Mouse (Mus musculus) forebrain, embryonic 15.5 days (tissue): ENCODE data around the gene Gars. TPM values are rescaled to one million over a fixed set of nuclear protein-coding genes. Genes with fewer than 3 reads are reported as not detected.

Experiments
- ATAC-seq: fragments of 200-750 bp; cut with Nextera tagmentation; replicated peaks from 2 replicates; pipeline ENCODE4 v1.8.0; 2017; ENCODE audit warnings: mild to moderate bottlenecking, moderate TSS enrichment, moderate library complexity
- H3K27ac ChIP-seq: fragments of 300-500 bp; sonication (generic); replicated peaks from 2 replicates; pipeline ENCODE4 v1.5.1; 2015; ENCODE audit warnings: mild to moderate bottlenecking, inconsistent platforms
- H3K27me3 ChIP-seq: fragments of 300-500 bp; sonication (generic); 2 replicates; pipeline ENCODE4 v1.6.1; 2015; ENCODE audit warnings: inconsistent platforms
- H3K36me3 ChIP-seq: fragments of 300-500 bp; sonication (generic); 2 replicates; pipeline ENCODE4 v1.6.1; 2015; ENCODE audit warnings: mild to moderate bottlenecking, inconsistent platforms
- H3K4me1 ChIP-seq: fragments of 300-500 bp; sonication (generic); 2 replicates; pipeline ENCODE4 v1.6.1; 2015; ENCODE audit warnings: inconsistent platforms
- H3K4me2 ChIP-seq: fragments of 300-500 bp; sonication (generic); replicated peaks from 2 replicates; pipeline ENCODE4 v1.6.1; 2015; ENCODE audit warnings: mild to moderate bottlenecking, inconsistent platforms
- H3K4me3 ChIP-seq: fragments of 300-500 bp; sonication (generic); 2 replicates; pipeline ENCODE4 v1.5.1; 2015; ENCODE audit warnings: mild to moderate bottlenecking, inconsistent platforms
- H3K9ac ChIP-seq: fragments of 300-500 bp; sonication (generic); replicated peaks from 2 replicates; pipeline ENCODE4 v1.6.1; 2015; ENCODE audit warnings: mild to moderate bottlenecking, inconsistent platforms
- H3K9me3 ChIP-seq: fragments of 300-500 bp; sonication (generic); 2 replicates; pipeline ENCODE4 v1.6.1; 2016; ENCODE audit warnings: inconsistent platforms
- WGBS: fragments of 180-500 bp; shearing (Covaris S2); methylation state at CpG from one replicate; pipeline ENCODE4 v1.1.7; 2015; ENCODE audit warnings: mixed read lengths; 5-methylcytosine and 5-hydroxymethylcytosine counted together
- polyA plus RNA-seq: library from polyadenylated mRNA; unstranded; fragments of >200 nt; fragmentation: Nextera tagmentation; extraction: Ambion mirVana; gene quantifications from 2 replicates; pipeline ENCODE4 v1.2.1, GENCODE M21; 2015

Gene Gars
- polyA plus RNA-seq, 1 experiment from 2014 or later = 218 TPM

- Histone ChIP-seq H3K36me3 (no peaks in the 10 kb centered on the region), H3K27me3 (peaks cover 42% of the 10 kb centered on the region), H3K27ac (no peak overlapping the region), H3K4me2 (peak overlapping the region; percentile 78), H3K4me3 (peak overlapping the region; percentile 59), H3K9me3 (no peaks in the 10 kb centered on the region), H3K4me1 (peaks cover 11% of the 10 kb centered on the region), H3K9ac (peak overlapping the region; percentile 45)
- under 1% methylated on average over 66 of the region's 68 CpGs for WGBS
- ATAC-seq = peak; percentile 65
These were observed 79.7 kb downstream of the Gars start for GRCm38 (mm10) chr6:55117325-55118109.

GRCm38 (mm10) chr6:55123056-55123455 lies 85.2 kb downstream of the Gars start:
- H3K27me3 ChIP-seq = peaks cover 13% of the 10 kb centered on the region
- peaks cover 1% of the 10 kb centered on the region; the same call in 1 of the 2 replicates for H3K4me1 ChIP-seq

GRCm38 (mm10) chr6:55126576-55126975 lies 88.8 kb downstream of the Gars start:
- no peak overlapping the region for H3K4me3 ChIP-seq
- no peak overlapping the region for H3K4me2 ChIP-seq
- no peaks in the 10 kb centered on the region for H3K36me3 ChIP-seq
- no peaks in the 10 kb centered on the region for H3K27me3 ChIP-seq
- H3K9me3 ChIP-seq = no peaks in the 10 kb centered on the region
- no peak overlapping the region for H3K9ac ChIP-seq
- H3K4me1 ChIP-seq = no peaks in the 10 kb centered on the region
- 66% methylated on average over 5 of the region's 5 CpGs for WGBS
- H3K27ac ChIP-seq = no peak overlapping the region
- ATAC-seq = no peak

More at GRCm38 (mm10) chr6:55123056-55123455, 85.2 kb downstream of the Gars start:
- no peak for ATAC-seq
- 58% methylated on average over 4 of the region's 4 CpGs for WGBS
- Histone ChIP-seq H3K27ac (no peak overlapping the region), H3K36me3 (no peaks in the 10 kb centered on the region), H3K4me2 (no peak overlapping the region), H3K9ac (no peak overlapping the region), H3K4me3 (no peak overlapping the region), H3K9me3 (no peaks in the 10 kb centered on the region)

GRCm38 (mm10) chr6:55128391-55128790 lies 90.6 kb downstream of the Gars start:
- H3K9me3 ChIP-seq = no peaks in the 10 kb centered on the region
- H3K27ac ChIP-seq = no peak overlapping the region
- no peak for ATAC-seq

More at GRCm38 (mm10) chr6:55128391-55128790, 90.6 kb downstream of the Gars start:
- H3K4me1 ChIP-seq = no peaks in the 10 kb centered on the region
- no peaks in the 10 kb centered on the region for H3K27me3 ChIP-seq
- no peak overlapping the region for H3K4me2 ChIP-seq
- no peaks in the 10 kb centered on the region for H3K36me3 ChIP-seq
- no peak overlapping the region for H3K4me3 ChIP-seq
- no peak overlapping the region for H3K9ac ChIP-seq

Other genes starting within 250 kb of the Gars start
- 18.4 and 22.0 TPM in 2 replicates for gene Znrf2, start 221.1 kb upstream of the Gars start, polyA plus RNA-seq
- 1.8 and 1.9 TPM in 2 replicates for gene Nod1, start 65.4 kb upstream of the Gars start, polyA plus RNA-seq
- 13.3 and 15.5 TPM in 2 replicates for gene Ggct, start 45.1 kb upstream of the Gars start, polyA plus RNA-seq
- gene Crhr2, start 95.0 kb downstream of the Gars start, polyA plus RNA-seq = 0.60 and 0.65 TPM in 2 replicates
- not detected in 2 replicates for gene Inmt, start 137.0 kb downstream of the Gars start, polyA plus RNA-seq
- gene Mindy4, start 165.4 kb downstream of the Gars start, polyA plus RNA-seq = 14.9 and 17.4 TPM in 2 replicates